Mouse (Mus musculus) lung, embryonic 15.5 days (tissue): Measurements from ENCODE around the gene Chchd6. TPM values are rescaled to one million over a fixed set of nuclear protein-coding genes. Genes with fewer than 3 reads are reported as not detected.

Source experiments
- ATAC-seq: fragments of 200-750 bp; cut with Nextera tagmentation; 2 replicates; pipeline ENCODE4 v1.8.0; 2017; ENCODE audit warnings: moderate number of reproducible peaks, borderline replicate concordance; ENCODE audit not compliant: low FRiP score, low TSS enrichment; ENCODE audit errors: extremely low read depth
- H3K27ac ChIP-seq: fragments of 300-500 bp; sonication (generic); 2 replicates; pipeline ENCODE4 v1.5.1; 2015; ENCODE audit warnings: moderate library complexity, mild to moderate bottlenecking, inconsistent platforms
- H3K27me3 ChIP-seq: fragments of 300-500 bp; sonication (generic); 2 replicates; pipeline ENCODE4 v1.6.1; 2015; ENCODE audit warnings: inconsistent platforms
- H3K36me3 ChIP-seq: fragments of 300-500 bp; sonication (generic); 2 replicates; pipeline ENCODE4 v1.6.1; 2015; ENCODE audit warnings: inconsistent platforms
- H3K4me1 ChIP-seq: fragments of 300-500 bp; sonication (generic); 2 replicates; pipeline ENCODE4 v1.6.1; 2015; ENCODE audit warnings: inconsistent platforms
- H3K4me2 ChIP-seq: fragments of 300-500 bp; sonication (generic); 2 replicates; pipeline ENCODE4 v1.6.1; 2015; ENCODE audit warnings: inconsistent platforms, mild to moderate bottlenecking, moderate library complexity
- H3K4me3 ChIP-seq: fragments of 300-500 bp; sonication (generic); 2 replicates; pipeline ENCODE4 v1.5.1; 2015; ENCODE audit warnings: mild to moderate bottlenecking, inconsistent platforms
- H3K9ac ChIP-seq: fragments of 300-500 bp; sonication (generic); 2 replicates; pipeline ENCODE4 v1.6.1; 2015; ENCODE audit warnings: inconsistent platforms
- H3K9me3 ChIP-seq: fragments of 300-500 bp; sonication (generic); 2 replicates; pipeline ENCODE4 v1.6.1; 2016; ENCODE audit warnings: inconsistent platforms
- WGBS: fragments of 180-500 bp; shearing (Covaris S2); methylation state at CpG from one replicate; pipeline ENCODE4 v1.1.7; 2015; 5-methylcytosine and 5-hydroxymethylcytosine counted together
- polyA plus RNA-seq: library from polyadenylated mRNA; unstranded; fragments of >200 nt; fragmentation: Nextera tagmentation; extraction: Ambion mirVana; gene quantifications from 2 replicates; pipeline ENCODE4 v1.2.1, GENCODE M21; 2015

Chchd6 gene
- polyA plus RNA-seq, 1 experiment from 2014 or later, result 60.8 TPM

- WGBS, result 76% methylated on average over 3 of the region's 3 CpGs
- Histone ChIP-seq H3K9me3 (no peaks in the 10 kb centered on the region), H3K4me3 (no peak overlapping the region), H3K27ac (peak overlapping the region; percentile 76), H3K27me3 (no peaks in the 10 kb centered on the region), H3K36me3 (no peaks in the 10 kb centered on the region), H3K4me2 (no peak overlapping the region), H3K4me1 (0 out of 2 replicates have a peak, but pooled peaks cover 19% of the 10 kb centered on the region), H3K9ac (no peak overlapping the region)
- peak; percentile 61; the same call in 1 of the 2 replicates for ATAC-seq
Observed at GRCm38 (mm10) chr6:89422621-89423020, 172.8 kb downstream of the Chchd6 start.

GRCm38 (mm10) chr6:89421922-89422321 is 173.5 kb downstream of the Chchd6 start:
- Histone ChIP-seq H3K9ac (no peak overlapping the region), H3K4me2 (no peak overlapping the region), H3K4me3 (no peak overlapping the region), H3K4me1 (0 out of 2 replicates have a peak, but pooled peaks cover 19% of the 10 kb centered on the region), H3K36me3 (no peaks in the 10 kb centered on the region), H3K27ac (peak overlapping the region; percentile 76; the same call in 1 of the 2 replicates), H3K27me3 (no peaks in the 10 kb centered on the region), H3K9me3 (no peaks in the 10 kb centered on the region)
- ATAC-seq, result no peak
- 80% methylated on average over 3 of the region's 3 CpGs for WGBS

- 75% methylated on average over 6 of the region's 6 CpGs for WGBS
- Histone ChIP-seq H3K27me3 (no peaks in the 10 kb centered on the region), H3K9ac (no peak overlapping the region), H3K4me1 (0 out of 2 replicates have a peak, but pooled peaks cover 19% of the 10 kb centered on the region), H3K9me3 (no peaks in the 10 kb centered on the region), H3K4me3 (no peak overlapping the region), H3K4me2 (no peak overlapping the region), H3K27ac (no peak overlapping the region), H3K36me3 (no peaks in the 10 kb centered on the region)
- no peak for ATAC-seq
Observed at GRCm38 (mm10) chr6:89421503-89421902, 173.9 kb downstream of the Chchd6 start.

GRCm38 (mm10) chr6:89420756-89421155 is 174.7 kb downstream of the Chchd6 start:
- H3K27ac ChIP-seq, result no peak overlapping the region
- 0 out of 2 replicates have a peak, but pooled peaks cover 19% of the 10 kb centered on the region for H3K4me1 ChIP-seq
- no peak overlapping the region for H3K4me3 ChIP-seq
- 55% methylated on average over 2 of the region's 2 CpGs for WGBS
- no peaks in the 10 kb centered on the region for H3K36me3 ChIP-seq
- no peak overlapping the region for H3K9ac ChIP-seq
- no peaks in the 10 kb centered on the region for H3K9me3 ChIP-seq
- no peak for ATAC-seq
- no peaks in the 10 kb centered on the region for H3K27me3 ChIP-seq
- no peak overlapping the region for H3K4me2 ChIP-seq

- H3K27ac ChIP-seq, result no peak overlapping the region
- no peak overlapping the region for H3K4me3 ChIP-seq
- no peaks in the 10 kb centered on the region for H3K27me3 ChIP-seq
- H3K9ac ChIP-seq, result no peak overlapping the region
- H3K4me2 ChIP-seq, result no peak overlapping the region
- no peaks in the 10 kb centered on the region for H3K9me3 ChIP-seq
- H3K36me3 ChIP-seq, result no peaks in the 10 kb centered on the region
- 0 out of 2 replicates have a peak, but pooled peaks cover 19% of the 10 kb centered on the region for H3K4me1 ChIP-seq
- no peak for ATAC-seq
Observed at GRCm38 (mm10) chr6:89420110-89420509, 175.3 kb downstream of the Chchd6 start.

GRCm38 (mm10) chr6:89419066-89419815 is 176.2 kb downstream of the Chchd6 start:
- H3K27ac ChIP-seq, result no peak overlapping the region
- H3K4me1 ChIP-seq, result 0 out of 2 replicates have a peak, but pooled peaks cover 10% of the 10 kb centered on the region
- no peaks in the 10 kb centered on the region for H3K27me3 ChIP-seq
- no peaks in the 10 kb centered on the region for H3K36me3 ChIP-seq
- no peak overlapping the region for H3K4me3 ChIP-seq
- H3K9me3 ChIP-seq, result no peaks in the 10 kb centered on the region
- H3K4me2 ChIP-seq, result no peak overlapping the region
- H3K9ac ChIP-seq, result no peak overlapping the region
- 82% methylated on average over 3 of the region's 3 CpGs for WGBS
- ATAC-seq, result no peak

- Histone ChIP-seq H3K9me3 (no peaks in the 10 kb centered on the region), H3K9ac (no peak overlapping the region), H3K4me1 (peaks cover 9% of the 10 kb centered on the region; the same call in 1 of the 2 replicates), H3K4me3 (no peak overlapping the region), H3K27ac (no peak overlapping the region), H3K27me3 (no peaks in the 10 kb centered on the region), H3K4me2 (no peak overlapping the region), H3K36me3 (no peaks in the 10 kb centered on the region)
- WGBS, result 51% methylated on average over 3 of the region's 3 CpGs
- ATAC-seq, result no peak
Observed at GRCm38 (mm10) chr6:89416030-89416595, 179.3 kb downstream of the Chchd6 start.

GRCm38 (mm10) chr6:89415091-89415490 is 180.4 kb downstream of the Chchd6 start:
- Histone ChIP-seq H3K9me3 (no peaks in the 10 kb centered on the region), H3K27me3 (no peaks in the 10 kb centered on the region), H3K4me2 (no peak overlapping the region), H3K36me3 (no peaks in the 10 kb centered on the region), H3K4me3 (no peak overlapping the region), H3K4me1 (peaks cover 9% of the 10 kb centered on the region; the same call in 1 of the 2 replicates), H3K27ac (no peak overlapping the region), H3K9ac (no peak overlapping the region)
- ATAC-seq, result no peak
- WGBS, result 74% methylated on average over 2 of the region's 2 CpGs

- Histone ChIP-seq H3K9me3 (no peaks in the 10 kb centered on the region), H3K27me3 (no peaks in the 10 kb centered on the region), H3K36me3 (no peaks in the 10 kb centered on the region), H3K4me1 (peaks cover 10% of the 10 kb centered on the region; the same call in 1 of the 2 replicates), H3K4me2 (no peak overlapping the region), H3K4me3 (no peak overlapping the region), H3K27ac (peak overlapping the region; percentile 74), H3K9ac (no peak overlapping the region)
- 45% methylated on average over 4 of the region's 4 CpGs for WGBS
- peak; percentile 90 for ATAC-seq
Observed at GRCm38 (mm10) chr6:89414126-89414525, 181.3 kb downstream of the Chchd6 start.

GRCm38 (mm10) chr6:89413481-89413884 is 182.0 kb downstream of the Chchd6 start:
- Histone ChIP-seq H3K4me1 (peaks cover 14% of the 10 kb centered on the region; the same call in 1 of the 2 replicates), H3K4me3 (no peak overlapping the region), H3K27me3 (no peaks in the 10 kb centered on the region), H3K36me3 (no peaks in the 10 kb centered on the region), H3K27ac (peak overlapping the region; percentile 74), H3K4me2 (no peak overlapping the region), H3K9me3 (no peaks in the 10 kb centered on the region), H3K9ac (no peak overlapping the region)
- no peak for ATAC-seq

GRCm38 (mm10) chr6:89412562-89412961 is 182.9 kb downstream of the Chchd6 start:
- Histone ChIP-seq H3K9me3 (no peaks in the 10 kb centered on the region), H3K4me1 (peaks cover 14% of the 10 kb centered on the region; the same call in 1 of the 2 replicates), H3K27me3 (no peaks in the 10 kb centered on the region), H3K36me3 (no peaks in the 10 kb centered on the region), H3K9ac (no peak overlapping the region), H3K4me2 (no peak overlapping the region), H3K27ac (peak overlapping the region; percentile 74), H3K4me3 (no peak overlapping the region)
- 64% methylated on average over 1 of the region's 1 CpGs for WGBS
- no peak for ATAC-seq

- Histone ChIP-seq H3K4me1 (peaks cover 14% of the 10 kb centered on the region; the same call in 1 of the 2 replicates), H3K4me2 (no peak overlapping the region), H3K4me3 (no peak overlapping the region), H3K27ac (no peak overlapping the region), H3K9me3 (no peaks in the 10 kb centered on the region), H3K36me3 (no peaks in the 10 kb centered on the region), H3K27me3 (no peaks in the 10 kb centered on the region), H3K9ac (no peak overlapping the region)
- no peak for ATAC-seq
- WGBS, result 72% methylated on average over 1 of the region's 1 CpGs
Observed at GRCm38 (mm10) chr6:89409041-89409440, 186.4 kb downstream of the Chchd6 start.
